Mouse (Mus musculus): ENCODE measurements around the gene Vmn1r209. TPM values are rescaled to one million over a fixed set of nuclear protein-coding genes. Genes with fewer than 3 reads are reported as not detected.
"Not testable (repeated sequence)": the region's sequence is repeated elsewhere in the genome, so short reads cannot be mapped to it uniquely, and the experiment has no call there.

Gene Vmn1r209
- polyA plus RNA-seq, 1 experiment from 2014 or later, result not detected

DNA sequence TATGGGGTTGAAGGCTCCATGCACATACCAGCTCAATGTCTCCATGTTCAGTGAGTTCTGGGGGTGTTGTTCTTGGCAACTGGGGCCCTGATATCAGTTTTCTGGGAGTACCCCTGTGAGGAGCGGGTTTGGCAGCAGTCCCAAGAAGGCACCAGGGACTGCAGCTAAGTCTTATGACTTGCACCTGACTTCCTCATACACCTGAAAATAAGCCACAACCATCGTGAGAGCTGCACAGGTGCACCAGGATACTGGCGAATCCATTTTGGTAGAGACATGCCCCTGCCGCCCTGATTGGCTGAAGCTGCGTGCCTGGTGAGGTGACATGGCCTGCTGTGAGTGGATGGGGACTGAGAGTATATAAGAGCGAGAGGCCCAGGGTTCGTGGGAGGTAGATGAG, 32.2 kb downstream of the Vmn1r209 start, which contains the start of gene Vmn1r208:
Gene Vmn1r208 (minus strand): TSS at position 101 of the 400 bp plus-strand sequence.
- WGBS, result no CpG with 5 or more reads among the region's 7 CpGs
- H3K4me1 ChIP-seq (ENCODE audit: control insufficient read depth, insufficient read depth, low read length); ATAC-seq (ENCODE audit: insufficient read depth, low FRiP score); H3K27ac ChIP-seq (ENCODE audit: low read length); H3K27me3 ChIP-seq (ENCODE audit: control insufficient read depth, insufficient read depth, low read length); H3K9me3 ChIP-seq (replicated peaks; ENCODE audit: control insufficient read depth, low read length); H3K9ac ChIP-seq (ENCODE audit: low read length); H3K4me2 ChIP-seq (ENCODE audit: low read depth, low read length); H3K36me3 ChIP-seq (ENCODE audit: control insufficient read depth, insufficient read depth, low read length); H3K4me3 ChIP-seq (replicated peaks; ENCODE audit: low read length): not testable (repeated sequence)

DNA sequence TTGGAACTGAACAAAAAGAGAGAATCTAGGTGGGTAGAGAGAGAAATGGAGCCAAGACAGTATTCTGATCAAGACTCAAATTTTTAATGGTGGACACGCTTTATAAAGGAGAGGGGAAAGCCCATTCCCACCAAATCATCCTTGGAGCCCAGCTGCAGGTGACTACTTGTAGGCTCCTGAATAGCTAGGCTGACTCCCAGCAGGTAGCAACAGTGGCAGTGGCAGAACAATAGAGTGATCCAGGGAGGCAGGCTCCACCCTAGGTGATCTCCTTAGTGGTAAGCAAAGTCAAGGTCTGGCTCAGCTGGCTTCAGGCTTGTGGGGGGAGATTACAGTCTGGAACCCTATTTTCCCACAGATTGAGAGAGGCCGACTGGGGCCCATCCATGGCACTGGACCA, 37.9 kb downstream of the Vmn1r209 start:
- not testable (repeated sequence) for H3K36me3 ChIP-seq (ENCODE audit: control insufficient read depth, insufficient read depth, low read length); H3K4me1 ChIP-seq (ENCODE audit: control insufficient read depth, insufficient read depth, low read length); H3K9ac ChIP-seq (ENCODE audit: low read length); ATAC-seq (ENCODE audit: insufficient read depth, low FRiP score); H3K9me3 ChIP-seq (replicated peaks; ENCODE audit: control insufficient read depth, low read length); H3K27me3 ChIP-seq (ENCODE audit: control insufficient read depth, insufficient read depth, low read length); H3K4me2 ChIP-seq (ENCODE audit: low read depth, low read length); H3K4me3 ChIP-seq (replicated peaks; ENCODE audit: low read length); H3K27ac ChIP-seq (ENCODE audit: low read length)
- 63% methylated on average over 1 of the region's 2 CpGs for WGBS

Other genes starting within 250 kb of the Vmn1r209 start
- gene Vmn1r205, start 216.7 kb downstream of the Vmn1r209 start, polyA plus RNA-seq (2015; fragmentation: Nextera tagmentation; extraction: Ambion mirVana), result not detected in 2 replicates
- not detected in 2 replicates for gene Vmn1r206, start 185.4 kb downstream of the Vmn1r209 start, polyA plus RNA-seq (2015; fragmentation: Nextera tagmentation; extraction: Ambion mirVana)
- gene Vmn1r207-ps, start 80.1 kb downstream of the Vmn1r209 start, polyA plus RNA-seq (2015; fragmentation: Nextera tagmentation; extraction: Ambion mirVana), result not detected in 2 replicates
- not detected in 2 replicates for gene Vmn1r208, start 32.3 kb downstream of the Vmn1r209 start, polyA plus RNA-seq (2015; fragmentation: Nextera tagmentation; extraction: Ambion mirVana)
- not detected in 2 replicates for gene Vmn1r210, start 21.7 kb upstream of the Vmn1r209 start, polyA plus RNA-seq (2015; fragmentation: Nextera tagmentation; extraction: Ambion mirVana)
- not detected in 2 replicates for gene Vmn1r211, start 47.9 kb upstream of the Vmn1r209 start, polyA plus RNA-seq (2015; fragmentation: Nextera tagmentation; extraction: Ambion mirVana)
- not detected in 2 replicates for gene Vmn1r212, start 74.5 kb upstream of the Vmn1r209 start, polyA plus RNA-seq (2015; fragmentation: Nextera tagmentation; extraction: Ambion mirVana)
- not detected in 2 replicates for gene Vmn1r213, start 198.0 kb upstream of the Vmn1r209 start, polyA plus RNA-seq (2015; fragmentation: Nextera tagmentation; extraction: Ambion mirVana)
- gene Vmn1r214, start 220.7 kb upstream of the Vmn1r209 start, polyA plus RNA-seq (2015; fragmentation: Nextera tagmentation; extraction: Ambion mirVana), result not detected in 2 replicates